Mouse (Mus musculus) lung, adult 2 months (tissue): ENCODE data around the gene Ccdc151.

Experiments used
- CTCF ChIP-seq: fragments of 200-500 bp; IDR thresholded peaks from 2 replicates; pipeline ENCODE4 v1.5.1; 2011; ENCODE audit warnings: mild to moderate bottlenecking, low read length, control low read depth; ENCODE audit not compliant: insufficient read depth
- POLR2A ChIP-seq: fragments of 200-500 bp; IDR thresholded peaks from 2 replicates; pipeline ENCODE4 v1.6.1; 2011; ENCODE audit warnings: low read depth, mild to moderate bottlenecking, control low read depth, low read length, borderline replicate concordance; ENCODE audit errors: extremely low read depth

DNA sequence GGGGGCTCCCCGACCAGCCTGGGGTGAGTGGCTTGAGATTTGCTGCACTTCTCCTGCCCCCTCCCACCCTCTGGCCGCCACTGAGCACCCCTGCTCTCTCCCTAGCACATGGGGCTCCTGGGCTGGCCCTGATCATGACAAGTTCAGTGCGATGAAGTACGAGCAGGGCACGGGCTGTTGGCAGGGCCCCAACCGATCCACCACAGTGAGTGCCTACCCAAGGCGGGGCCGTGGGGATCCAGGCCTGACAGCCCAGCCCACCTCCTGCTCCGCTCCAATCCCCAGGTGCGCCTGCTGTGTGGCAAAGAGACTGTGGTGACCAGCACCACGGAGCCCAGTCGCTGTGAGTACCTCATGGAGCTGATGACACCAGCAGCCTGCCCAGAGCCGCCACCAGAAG is 10.3 kb upstream of the Ccdc151 start:
- no peak for TF ChIP-seq CTCF
- TF ChIP-seq POLR2A: no peak
